Mouse (Mus musculus) megakaryocyte, embryonic 14.5 days (primary cell): ENCODE measurements around the gene Lcn11.

ENCODE experiments used
- FLI1 ChIP-seq: IDR thresholded peaks from 2 replicates; pipeline ENCODE4 v1.6.1; 2012; ENCODE audit warnings: low read length, inconsistent platforms, mixed read lengths
- GATA1 ChIP-seq: IDR thresholded peaks from 3 replicates; pipeline ENCODE4 v1.6.1; 2012; ENCODE audit warnings: mixed read lengths, low read length, inconsistent platforms, borderline replicate concordance

GRCm38 (mm10) chr2:25754201-25754600, 22.6 kb upstream of the Lcn11 start:
- TF ChIP-seq GATA1 (no peak), FLI1 (no peak)
